Mouse (Mus musculus) liver, postnatal 0 days (tissue): ENCODE results near the gene Traf4. TPM values are rescaled to one million over a fixed set of nuclear protein-coding genes. Genes with fewer than 3 reads are reported as not detected.
A peak's percentile ranks its signal among the peaks of the same experiment; 100 is the strongest.

Experiments used
- ATAC-seq: fragments of 200-750 bp; cut with Nextera tagmentation; 2 replicates; pipeline ENCODE4 v1.8.0; 2017; ENCODE audit warnings: mild to moderate bottlenecking, moderate library complexity
- DNase-seq: peaks from one replicate; pipeline ENCODE4 v3.0.0-alpha.2; 2016
- H3K27ac ChIP-seq: fragments of 300-500 bp; sonication (generic); 2 replicates; pipeline ENCODE4 v1.5.1; 2014; ENCODE audit warnings: antibody characterized with exemption, moderate library complexity, mild to moderate bottlenecking, low read depth
- H3K27me3 ChIP-seq: fragments of 300-500 bp; sonication (generic); 2 replicates; pipeline ENCODE4 v1.6.1; 2014; ENCODE audit warnings: low read length, control low read depth, mixed read lengths; ENCODE audit not compliant: insufficient read depth
- H3K36me3 ChIP-seq: fragments of 300-500 bp; sonication (generic); replicated peaks from 2 replicates; pipeline ENCODE4 v1.6.1; 2014; ENCODE audit warnings: mild to moderate bottlenecking, control low read depth, low read length, moderate library complexity, mixed read lengths; ENCODE audit not compliant: insufficient read depth
- H3K4me1 ChIP-seq: fragments of 300-500 bp; sonication (generic); 2 replicates; pipeline ENCODE4 v1.6.1; 2014; ENCODE audit warnings: antibody characterized with exemption, mild to moderate bottlenecking, control low read depth; ENCODE audit not compliant: insufficient read depth
- H3K4me2 ChIP-seq: fragments of 300-500 bp; sonication (generic); 2 replicates; pipeline ENCODE4 v1.6.1; 2014; ENCODE audit warnings: low read depth, mild to moderate bottlenecking, low read length, moderate library complexity, mixed read lengths
- H3K4me3 ChIP-seq: fragments of 300-500 bp; sonication (generic); 2 replicates; pipeline ENCODE4 v1.5.1; 2014; ENCODE audit warnings: low read depth, low read length
- H3K9ac ChIP-seq: fragments of 300-500 bp; sonication (generic); replicated peaks from 2 replicates; pipeline ENCODE4 v1.6.1; 2014; ENCODE audit warnings: mild to moderate bottlenecking, moderate library complexity
- H3K9me3 ChIP-seq: fragments of 300-500 bp; sonication (generic); 2 replicates; pipeline ENCODE4 v1.6.1; 2016; ENCODE audit warnings: mild to moderate bottlenecking, control low read depth, low read length, mixed read lengths
- CTCF ChIP-seq: sonication (generic); IDR thresholded peaks from 2 replicates; pipeline ENCODE4 v1.5.1; 2016; ENCODE audit warnings: antibody characterized with exemption, low read depth
- EP300 ChIP-seq: IDR thresholded peaks from 2 replicates; pipeline ENCODE4 v1.6.1; 2016; ENCODE audit warnings: antibody characterized with exemption, low read depth, mild to moderate bottlenecking
- WGBS: fragments of 180-500 bp; shearing (Covaris S2); extraction: QIAGEN DNeasy Blood & Tissue Kit; methylation state at CpG from one replicate; pipeline ENCODE4 v1.1.7; 2014; ENCODE audit not compliant: insufficient replicate concordance; 5-methylcytosine and 5-hydroxymethylcytosine counted together
- polyA plus RNA-seq: library from polyadenylated mRNA; unstranded; fragments of >200 nt; fragmentation: Nextera tagmentation; extraction: Ambion mirVana; gene quantifications from 2 replicates; pipeline ENCODE4 v1.2.1, GENCODE M21; 2015

Traf4 gene
- polyA plus RNA-seq, 1 experiment from 2014 or later, result 15.3 TPM

DNA sequence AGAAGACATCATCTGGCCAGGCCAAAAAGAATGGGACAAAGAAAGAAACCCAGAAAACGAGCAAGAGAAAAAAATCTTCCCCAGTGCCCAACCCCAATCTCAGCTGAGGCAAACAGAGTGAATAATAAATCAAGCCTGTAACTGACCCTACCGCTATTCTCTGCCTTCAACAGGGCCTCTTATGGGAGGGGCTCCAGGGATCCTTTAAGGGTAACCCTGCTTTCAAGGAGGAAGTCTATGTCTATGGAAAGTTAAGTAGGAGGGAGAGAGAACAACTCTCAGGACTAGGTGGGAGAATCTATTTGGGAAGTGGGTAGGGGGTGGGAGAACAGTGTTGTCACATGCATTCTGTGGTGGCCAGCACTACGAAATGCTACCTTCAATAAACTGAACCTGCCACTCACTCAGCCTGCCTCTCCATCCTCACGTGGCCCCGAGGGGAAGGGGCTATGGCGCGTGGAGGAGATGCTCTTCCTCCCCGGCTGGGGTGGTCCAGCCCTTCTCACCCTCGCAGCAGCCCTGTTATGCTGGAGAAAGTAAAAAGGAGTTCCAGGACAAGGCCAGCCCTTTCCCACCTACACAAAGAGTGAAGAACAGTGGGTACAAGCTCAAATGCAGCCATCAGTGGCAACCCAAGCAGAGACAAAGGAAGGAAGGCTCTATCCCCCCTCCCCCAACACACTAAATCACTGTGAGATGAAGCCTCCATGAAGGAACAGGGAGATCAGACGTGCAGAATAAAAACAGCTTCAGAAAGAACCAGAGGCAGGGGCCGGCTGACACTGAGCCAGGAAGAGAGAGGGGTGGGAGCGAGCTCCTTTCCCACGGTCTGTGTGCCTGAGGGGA is 40.2 kb upstream of the Traf4 start:
- TF ChIP-seq EP300, result no peak
- TF ChIP-seq CTCF, result no peak
- DNase-seq (no peak), ATAC-seq (no peak)
- Histone ChIP-seq H3K4me1 (0 out of 2 replicates have a peak, but pooled peaks cover 3% of the 10 kb centered on the region), H3K9ac (no peak overlapping the region), H3K27ac (no peak overlapping the region), H3K4me3 (no peak overlapping the region), H3K9me3 (no peaks in the 10 kb centered on the region), H3K4me2 (no peak overlapping the region), H3K36me3 (peaks cover 51% of the 10 kb centered on the region), H3K27me3 (no peaks in the 10 kb centered on the region)
- WGBS, result 84% methylated on average over 13 of the region's 13 CpGs

GRCm38 (mm10) chr11:78204287-78204686 is 38.9 kb upstream of the Traf4 start:
- WGBS, result 85% methylated on average over 6 of the region's 6 CpGs

DNA sequence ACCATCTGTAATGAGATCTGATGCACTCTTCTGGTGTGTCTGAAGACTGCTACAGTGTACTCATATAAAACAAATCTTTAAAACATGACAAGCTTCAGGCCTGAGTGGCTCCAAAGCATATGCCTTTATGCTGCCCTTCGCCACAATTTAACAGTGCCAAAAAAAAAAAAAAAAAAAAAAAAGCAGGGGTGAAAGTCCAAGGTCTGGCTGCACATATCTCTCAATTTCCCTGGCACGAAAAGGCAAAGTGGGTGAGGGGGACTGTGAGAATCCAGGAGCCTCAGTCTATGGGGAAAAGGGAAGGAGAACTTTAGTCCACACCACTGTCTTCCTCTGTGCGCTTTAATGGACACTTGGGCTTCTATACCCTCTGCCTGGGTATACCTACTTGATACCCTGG is 37.0 kb upstream of the Traf4 start:
- Histone ChIP-seq H3K9ac (no peak overlapping the region; the same call in 1 of the 2 replicates), H3K4me1 (0 out of 2 replicates have a peak, but pooled peaks cover 3% of the 10 kb centered on the region), H3K4me2 (peak overlapping the region; percentile 29), H3K27me3 (no peaks in the 10 kb centered on the region), H3K27ac (peak overlapping the region; percentile 55; the same call in 1 of the 2 replicates), H3K4me3 (no peak overlapping the region), H3K9me3 (no peaks in the 10 kb centered on the region), H3K36me3 (peaks cover 20% of the 10 kb centered on the region)
- DNase-seq (no peak), ATAC-seq (peak; percentile 73)
- TF ChIP-seq EP300 (peak; percentile 55), CTCF (no peak)
- WGBS, result 66% methylated on average over 3 of the region's 3 CpGs

More at GRCm38 (mm10) chr11:78204287-78204686, 38.9 kb upstream of the Traf4 start:
- Histone ChIP-seq H3K27me3 (no peaks in the 10 kb centered on the region), H3K4me2 (no peak overlapping the region), H3K9me3 (no peaks in the 10 kb centered on the region), H3K4me3 (no peak overlapping the region), H3K9ac (no peak overlapping the region), H3K27ac (no peak overlapping the region), H3K36me3 (peaks cover 39% of the 10 kb centered on the region), H3K4me1 (0 out of 2 replicates have a peak, but pooled peaks cover 3% of the 10 kb centered on the region)
- ATAC-seq (no peak), DNase-seq (no peak)
- TF ChIP-seq EP300 (no peak), CTCF (no peak)

DNA sequence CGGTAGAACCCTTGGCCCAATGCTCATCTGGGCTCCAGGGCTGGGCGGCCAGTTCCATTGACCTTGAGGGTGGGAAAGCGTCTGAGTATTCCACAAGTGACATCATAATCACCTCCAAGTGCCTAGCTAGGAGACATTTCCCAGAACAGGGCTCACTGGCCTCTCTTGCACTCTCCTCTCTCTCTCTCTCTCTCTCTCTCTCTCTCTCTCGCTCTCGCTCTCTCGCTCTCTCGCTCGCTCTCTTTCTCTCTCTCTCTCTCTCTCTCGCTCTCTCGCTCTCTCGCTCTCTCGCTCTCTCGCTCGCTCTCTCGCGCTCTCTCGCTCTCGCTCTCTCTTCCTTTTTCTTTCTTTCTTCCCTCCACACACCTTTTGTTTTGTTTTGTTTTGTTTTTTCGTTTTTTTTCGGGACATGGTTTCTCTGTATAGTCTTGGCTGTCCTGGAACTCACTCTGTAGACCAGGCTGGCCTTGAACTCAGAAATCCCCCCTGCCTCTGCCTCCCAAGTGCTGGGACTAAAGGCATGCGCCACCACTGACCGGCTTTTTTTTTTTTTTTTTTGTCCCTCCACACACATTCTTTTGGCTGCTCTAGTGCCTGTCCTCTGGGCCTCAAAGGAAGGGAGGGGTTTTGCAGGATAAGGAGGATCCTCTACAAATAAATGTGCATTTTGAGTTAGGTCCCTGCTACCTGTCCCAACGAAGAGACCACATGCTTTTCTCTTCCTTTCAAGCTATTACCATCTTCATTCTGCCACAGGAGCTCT is 29.9 kb upstream of the Traf4 start:
- TF ChIP-seq EP300 (no peak), CTCF (no peak)
- ATAC-seq (no peak), DNase-seq (no peak)
- WGBS, result 62% methylated on average over 23 of the region's 23 CpGs
- H3K36me3 ChIP-seq, result peaks cover 3% of the 10 kb centered on the region; the same call in 1 of the 2 replicates
- H3K27ac ChIP-seq, result no peak overlapping the region
- peaks cover 10% of the 10 kb centered on the region for H3K4me1 ChIP-seq
- peak overlapping the region; percentile 59 for H3K9ac ChIP-seq
- peak overlapping the region; percentile 94 for H3K4me2 ChIP-seq
- H3K4me3 ChIP-seq, result peak overlapping the region; percentile 64
- no peaks in the 10 kb centered on the region for H3K9me3 ChIP-seq
- H3K27me3 ChIP-seq, result peaks cover 12% of the 10 kb centered on the region

DNA sequence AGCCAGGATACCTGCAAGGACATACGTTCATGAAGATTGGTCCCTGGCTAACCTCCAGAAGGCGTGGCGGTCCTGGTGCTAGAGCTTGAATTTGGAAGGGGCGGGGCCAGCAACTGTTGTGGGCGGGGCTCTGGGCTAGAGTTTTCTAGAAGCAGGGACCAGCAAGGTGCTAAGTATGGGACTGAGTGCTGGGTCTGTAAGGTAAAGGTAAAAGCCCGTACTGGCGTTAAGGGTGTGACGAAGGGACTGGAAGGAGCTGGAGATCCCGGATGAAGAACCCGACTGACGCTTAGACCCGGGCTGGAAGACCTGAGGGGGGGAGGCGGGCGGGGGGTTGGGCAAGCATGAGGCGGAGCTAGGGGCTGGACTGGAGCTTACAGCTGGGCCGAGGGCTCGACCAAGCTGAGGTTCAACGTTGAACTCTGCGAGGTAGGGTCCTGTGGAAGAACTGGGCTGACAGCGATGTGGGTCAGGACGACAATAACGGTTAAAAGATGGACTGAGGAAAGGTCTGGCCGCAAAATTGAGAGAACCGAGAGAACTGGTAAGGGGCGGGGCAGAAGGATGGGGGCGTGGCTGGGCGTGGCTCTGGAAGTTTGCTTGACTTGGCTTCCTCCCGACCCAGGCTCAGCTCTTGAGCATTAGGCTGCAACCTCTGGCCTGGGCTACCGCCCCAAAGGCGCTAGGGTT is 29.2 kb upstream of the Traf4 start:
- H3K4me2 ChIP-seq, result peak overlapping the region; percentile 94
- no peak overlapping the region for H3K27ac ChIP-seq
- H3K9ac ChIP-seq, result peak overlapping the region; percentile 59
- no peaks in the 10 kb centered on the region for H3K9me3 ChIP-seq
- TF ChIP-seq CTCF, result no peak
- no peak for TF ChIP-seq EP300
- DNase-seq, result peak; percentile 89
- peak overlapping the region; percentile 64 for H3K4me3 ChIP-seq
- WGBS, result 3% methylated on average over 29 of the region's 30 CpGs
- peaks cover 3% of the 10 kb centered on the region; the same call in 1 of the 2 replicates for H3K36me3 ChIP-seq
- H3K27me3 ChIP-seq, result peaks cover 19% of the 10 kb centered on the region
- peak; percentile 83 for ATAC-seq
- H3K4me1 ChIP-seq, result peaks cover 13% of the 10 kb centered on the region
